Mouse (Mus musculus) testis, adult 2 months (tissue): ENCODE measurements around the gene Lcn6.

Experiments
- CTCF ChIP-seq: fragments of 200-500 bp; IDR thresholded peaks from 2 replicates; pipeline ENCODE4 v1.5.1; 2012; ENCODE audit warnings: low read depth, mild to moderate bottlenecking, inconsistent platforms, low read length, moderate library complexity; ENCODE audit not compliant: control insufficient read depth, insufficient read depth, insufficient replicate concordance
- POLR2A ChIP-seq: fragments of 200-500 bp; IDR thresholded peaks from 2 replicates; pipeline ENCODE4 v1.6.1; 2012; ENCODE audit warnings: low read depth, mild to moderate bottlenecking, inconsistent platforms, low read length, moderate library complexity; ENCODE audit not compliant: control insufficient read depth

DNA sequence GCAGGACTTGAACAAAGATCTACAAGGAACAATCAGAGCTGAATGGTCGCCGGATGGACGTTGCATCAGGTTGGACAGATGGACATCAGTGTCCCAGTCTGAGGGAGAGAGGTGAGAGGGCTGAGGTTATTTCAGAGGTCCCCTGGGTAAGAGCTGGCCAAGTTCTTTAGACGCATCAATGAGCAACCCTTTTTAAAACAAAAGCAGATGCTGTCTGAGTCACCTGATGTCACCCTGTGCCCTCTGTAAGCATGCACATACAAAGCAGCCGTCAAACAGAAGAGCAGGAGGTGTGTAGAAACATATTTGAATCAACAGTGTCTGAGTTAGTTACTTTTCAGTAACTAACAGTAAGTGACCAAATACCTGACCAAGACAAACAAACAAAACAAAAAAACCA lies 12.5 kb upstream of the Lcn6 start:
- TF ChIP-seq CTCF (no peak), POLR2A (no peak)
